Mouse (Mus musculus): ENCODE measurements around the gene Cab39.

The Cab39 gene

GRCm38 (mm10) chr1:85900521-85901333 lies 107.5 kb downstream of the Cab39 start:
- no peak for ATAC-seq (ENCODE audit: low TSS enrichment)
